Mouse (Mus musculus): ENCODE results near the gene Tmed6. TPM values are rescaled to one million over a fixed set of nuclear protein-coding genes. Genes with fewer than 3 reads are reported as not detected.

Gene Tmed6
- polyA plus RNA-seq, 2 experiments: 1.0 to 3.7 TPM

DNA sequence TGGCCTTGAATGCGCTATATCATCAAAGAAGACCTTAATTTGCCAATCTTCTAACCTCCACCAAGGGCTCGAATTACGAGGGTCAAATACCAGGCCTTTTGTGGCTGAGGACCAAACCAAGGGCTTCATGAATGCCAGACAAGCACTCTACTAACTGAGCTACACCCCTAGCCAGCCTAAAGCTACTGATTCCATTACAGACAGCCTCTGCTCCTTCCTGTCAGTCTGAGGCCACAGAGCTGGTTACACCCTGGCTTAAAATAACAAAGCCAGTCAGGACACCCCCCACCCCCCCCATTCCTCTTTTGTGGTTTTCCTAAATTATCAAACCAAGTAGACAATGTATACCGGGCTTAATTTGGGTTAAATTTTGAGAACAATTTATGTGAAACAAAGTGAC is 8.3 kb upstream of the Tmed6 start:
- Histone ChIP-seq H3K4me3 (ENCODE audit: insufficient read depth in 1 of 2, low read depth in 2 of 2, low read length in 2 of 2) (no peak overlapping the region), H3K27ac (no peak overlapping the region), H3K9ac (replicated peaks) (no peak overlapping the region), H3K4me2 (ENCODE audit: low read depth) (no peak overlapping the region), H3K9me3 (ENCODE audit: control insufficient read depth, low read length) (no peaks in the 10 kb centered on the region), H3K4me1 (replicated peaks; ENCODE audit: control insufficient read depth in 2 of 2, insufficient read depth in 2 of 2, low read length in 1 of 2) (no peaks in the 10 kb centered on the region), H3K27me3 (ENCODE audit: control insufficient read depth, insufficient read depth, low read length) (no peaks in the 10 kb centered on the region), H3K36me3 (replicated peaks; ENCODE audit: control insufficient read depth, insufficient read depth, low read depth) (peaks cover 28% of the 10 kb centered on the region)
- DNase-seq (ENCODE audit: low read depth in 3 of 3, low spot score in 3 of 3): no peak
- 65% methylated on average over 4 of the region's 4 CpGs for WGBS (ENCODE audit: insufficient replicate concordance)
- ATAC-seq (ENCODE audit: insufficient read depth): no peak
- TF ChIP-seq EP300 (IDR thresholded peaks at IDR 0.05; ENCODE audit: low read depth) (no peak), CTCF (IDR thresholded peaks at IDR 0.05; ENCODE audit: low read depth) (no peak)

DNA sequence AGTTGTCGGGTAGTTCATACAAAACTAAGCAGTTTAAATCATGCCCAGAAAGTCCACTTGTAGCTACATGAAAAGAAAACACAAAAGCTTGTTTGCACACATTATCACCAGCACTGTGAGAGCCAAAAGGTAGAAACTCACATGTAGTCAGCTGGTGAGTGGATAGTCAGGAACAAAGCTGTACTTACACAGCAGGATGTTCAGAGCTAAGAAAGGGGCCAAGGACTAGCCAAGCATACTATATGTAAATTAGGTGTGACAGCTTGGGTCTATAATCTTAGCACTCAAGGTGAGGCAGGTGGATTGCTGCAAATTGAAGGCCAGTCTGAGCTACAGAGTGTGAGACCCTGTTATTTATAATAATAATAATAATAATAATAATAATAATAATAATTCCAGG is 2.8 kb downstream of the Tmed6 start:
- Histone ChIP-seq H3K4me2 (ENCODE audit: low read depth) (no peak overlapping the region), H3K4me3 (ENCODE audit: insufficient read depth in 1 of 2, low read depth in 2 of 2, low read length in 2 of 2) (no peak overlapping the region), H3K36me3 (replicated peaks; ENCODE audit: control insufficient read depth, insufficient read depth, low read depth) (peaks cover 7% of the 10 kb centered on the region), H3K9ac (replicated peaks) (no peak overlapping the region), H3K9me3 (ENCODE audit: control insufficient read depth, low read length) (no peaks in the 10 kb centered on the region), H3K27ac (no peak overlapping the region), H3K4me1 (replicated peaks; ENCODE audit: control insufficient read depth in 2 of 2, insufficient read depth in 2 of 2, low read length in 1 of 2) (peaks cover under 1 to 5% of the 10 kb centered on the region in 2 experiments; a peak in 3 of 4 replicates), H3K27me3 (ENCODE audit: control insufficient read depth, insufficient read depth, low read length) (no peaks in the 10 kb centered on the region)
- DNase-seq (ENCODE audit: low read depth in 3 of 3, low spot score in 3 of 3) (no peak), ATAC-seq (ENCODE audit: insufficient read depth) (no peak)
- TF ChIP-seq CTCF (IDR thresholded peaks at IDR 0.05; ENCODE audit: low read depth) (no peak), EP300 (IDR thresholded peaks at IDR 0.05; ENCODE audit: low read depth) (no peak)
- 78% methylated on average over 1 of the region's 1 CpGs for WGBS (ENCODE audit: insufficient replicate concordance)

DNA sequence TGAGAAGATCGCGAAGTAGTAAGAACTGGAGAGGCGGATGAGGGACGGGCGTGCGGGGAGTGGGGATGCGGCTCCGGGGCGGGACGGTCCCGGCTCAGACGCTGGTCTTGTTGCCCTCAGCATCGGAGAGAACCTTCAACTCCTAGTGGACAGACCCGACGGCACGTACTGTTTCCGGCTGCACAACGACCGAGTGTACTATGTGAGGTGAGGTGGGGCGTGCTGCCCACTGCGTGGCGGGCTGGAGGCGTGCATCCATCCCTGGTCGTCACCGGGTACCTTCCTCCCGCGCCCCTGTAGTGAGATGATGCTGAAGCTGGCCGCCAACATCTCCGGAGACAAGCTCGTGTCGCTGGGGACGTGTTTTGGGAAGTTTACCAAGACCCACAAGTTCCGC is 8.5 kb downstream of the Tmed6 start:
- ATAC-seq (ENCODE audit: insufficient read depth): peak; percentile 31
- Histone ChIP-seq H3K27me3 (ENCODE audit: control insufficient read depth, insufficient read depth, low read length) (no peaks in the 10 kb centered on the region), H3K9ac (replicated peaks) (peak overlapping the region; percentile 71), H3K4me3 (ENCODE audit: insufficient read depth in 1 of 2, low read depth in 2 of 2, low read length in 2 of 2) (peak overlapping the region; percentile 68 to 100), H3K4me2 (ENCODE audit: low read depth) (peak overlapping the region; percentile 93), H3K4me1 (replicated peaks; ENCODE audit: control insufficient read depth in 2 of 2, insufficient read depth in 2 of 2, low read length in 1 of 2) (peaks cover 11 to 12% of the 10 kb centered on the region in 2 experiments; a peak in 2 of 4 replicates), H3K27ac (no peak overlapping the region), H3K36me3 (replicated peaks; ENCODE audit: control insufficient read depth, insufficient read depth, low read depth) (peaks cover 24% of the 10 kb centered on the region), H3K9me3 (ENCODE audit: control insufficient read depth, low read length) (no peaks in the 10 kb centered on the region)
- TF ChIP-seq CTCF (IDR thresholded peaks at IDR 0.05; ENCODE audit: low read depth): 0 out of 2 replicates have a peak, but pooled peaks have one; percentile 22
- TF ChIP-seq EP300 (IDR thresholded peaks at IDR 0.05; ENCODE audit: low read depth): no peak
- peak in 1 of 3 experiments; percentile 5 for DNase-seq (ENCODE audit: low read depth in 3 of 3, low spot score in 3 of 3)
- under 1% methylated on average over 33 of the region's 33 CpGs for WGBS (ENCODE audit: insufficient replicate concordance)

DNA sequence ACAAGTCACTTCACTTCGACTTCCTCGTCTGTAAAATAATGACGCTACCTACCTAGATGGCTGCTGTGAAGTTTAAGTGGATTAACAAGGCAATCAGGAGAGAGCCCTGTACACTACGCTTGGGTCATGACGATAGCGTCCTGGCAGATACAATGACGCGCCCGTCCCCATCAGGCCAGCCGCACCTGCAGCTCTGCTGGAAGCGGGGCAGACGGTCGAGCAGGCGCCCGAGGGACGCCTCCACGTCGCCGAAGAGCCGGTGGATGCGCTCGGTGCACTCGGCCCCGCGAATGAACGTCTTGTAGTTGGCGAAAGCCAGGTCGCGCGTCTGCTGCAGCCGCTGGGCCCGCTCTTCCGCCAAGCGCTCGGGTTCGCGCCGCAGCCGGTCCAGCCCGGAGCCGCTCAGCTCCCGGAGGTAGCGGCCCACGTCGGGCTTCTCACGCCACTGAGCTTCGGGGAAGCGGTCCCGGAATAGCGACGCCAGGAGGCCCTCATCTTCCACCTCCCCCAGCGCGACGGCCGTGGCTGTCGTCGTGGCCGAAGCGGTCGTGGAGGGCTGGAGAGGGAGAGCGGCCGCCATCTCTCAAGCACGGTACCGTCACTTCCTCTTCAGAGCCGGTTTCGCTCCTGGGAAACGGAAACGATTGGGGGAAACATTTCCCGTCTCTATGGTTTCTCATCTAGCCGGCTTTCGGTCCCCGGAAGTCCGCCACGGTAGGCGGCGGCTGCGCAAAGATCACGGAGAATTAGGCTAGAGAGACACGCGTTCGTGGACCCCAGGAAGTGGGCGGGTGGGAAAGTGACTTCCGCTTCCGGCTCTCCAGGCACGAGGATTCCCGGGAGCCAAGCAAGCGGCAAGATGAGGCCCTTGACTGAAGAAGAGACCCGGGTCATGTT is 9.1 kb downstream of the Tmed6 start, which contains the start of the genes Cog8 and Nip7:
Cog8 (minus strand) TSS at position 614 of the 897 bp plus-strand sequence.
Nip7 (plus strand) TSS at position 802 of the 897 bp plus-strand sequence.
- Histone ChIP-seq H3K4me2 (ENCODE audit: low read depth) (peak within 1 kb of the TSS; percentile 93), H3K27ac (peak within 1 kb of the TSS; percentile 72), H3K4me1 (replicated peaks; ENCODE audit: control insufficient read depth in 2 of 2, insufficient read depth in 2 of 2, low read length in 1 of 2) (peaks cover 11 to 12% of the 10 kb centered on the region in 2 experiments; a peak in 2 of 4 replicates), H3K9ac (replicated peaks) (peak within 1 kb of the TSS; percentile 91), H3K9me3 (ENCODE audit: control insufficient read depth, low read length) (no peaks in the 10 kb centered on the region), H3K36me3 (replicated peaks; ENCODE audit: control insufficient read depth, insufficient read depth, low read depth) (peaks cover 29% of the 10 kb centered on the region), H3K4me3 (ENCODE audit: insufficient read depth in 1 of 2, low read depth in 2 of 2, low read length in 2 of 2) (peak within 1 kb of the TSS; percentile 68 to 100), H3K27me3 (ENCODE audit: control insufficient read depth, insufficient read depth, low read length) (no peaks in the 10 kb centered on the region)
- TF ChIP-seq CTCF (IDR thresholded peaks at IDR 0.05; ENCODE audit: low read depth) (no peak), EP300 (IDR thresholded peaks at IDR 0.05; ENCODE audit: low read depth) (0 out of 2 replicates have a peak, but pooled peaks have one; percentile 30)
- DNase-seq (ENCODE audit: low read depth in 3 of 3, low spot score in 3 of 3): peak; percentile 94 to 96 (median 94)
- WGBS (ENCODE audit: insufficient replicate concordance): under 1% methylated on average over 88 of the region's 88 CpGs
- peak; percentile 92 for ATAC-seq (ENCODE audit: insufficient read depth)

DNA sequence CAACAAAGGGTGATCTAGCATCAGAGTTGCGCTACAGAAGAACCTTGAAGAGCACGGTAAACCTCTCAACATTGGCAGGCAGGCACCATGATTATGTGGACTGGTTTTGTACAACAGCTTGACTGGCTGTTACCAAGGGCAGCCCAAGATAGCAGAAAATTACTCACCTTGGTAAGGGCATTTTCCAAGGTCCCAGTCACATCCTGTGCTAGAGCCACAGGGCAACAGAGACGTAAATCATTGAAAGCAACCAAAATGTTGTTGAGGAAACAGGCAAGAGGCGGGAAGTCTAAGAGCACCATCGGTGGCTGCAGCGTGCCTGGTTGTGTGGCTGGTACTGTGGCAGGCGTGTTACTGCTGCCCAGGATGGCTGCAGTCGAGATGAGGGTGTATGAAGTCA is 13.4 kb downstream of the Tmed6 start:
- no peak overlapping the region for H3K27ac ChIP-seq
- TF ChIP-seq CTCF (IDR thresholded peaks at IDR 0.05; ENCODE audit: low read depth): no peak
- no peak for TF ChIP-seq EP300 (IDR thresholded peaks at IDR 0.05; ENCODE audit: low read depth)
- H3K4me3 ChIP-seq (ENCODE audit: insufficient read depth in 1 of 2, low read depth in 2 of 2, low read length in 2 of 2): no peak overlapping the region
- 86% methylated on average over 8 of the region's 8 CpGs for WGBS (ENCODE audit: insufficient replicate concordance)
- peaks cover 8 to 13% of the 10 kb centered on the region in 2 experiments for H3K4me1 ChIP-seq (replicated peaks; ENCODE audit: control insufficient read depth in 2 of 2, insufficient read depth in 2 of 2, low read length in 1 of 2)
- no peaks in the 10 kb centered on the region for H3K9me3 ChIP-seq (ENCODE audit: control insufficient read depth, low read length)
- peaks cover 31% of the 10 kb centered on the region for H3K36me3 ChIP-seq (replicated peaks; ENCODE audit: control insufficient read depth, insufficient read depth, low read depth)
- DNase-seq (ENCODE audit: low read depth in 3 of 3, low spot score in 3 of 3): no peak
- H3K4me2 ChIP-seq (ENCODE audit: low read depth): no peak overlapping the region
- no peaks in the 10 kb centered on the region for H3K27me3 ChIP-seq (ENCODE audit: control insufficient read depth, insufficient read depth, low read length)
- no peak overlapping the region for H3K9ac ChIP-seq (replicated peaks)
- ATAC-seq (ENCODE audit: insufficient read depth): no peak
